Mouse (Mus musculus) adrenal gland, postnatal 14 days (tissue): ENCODE data around the gene Adgra3. TPM values are rescaled to one million over a fixed set of nuclear protein-coding genes. Genes with fewer than 3 reads are reported as not detected.

ENCODE experiments used
- DNase-seq: peaks from one replicate; pipeline ENCODE4 v3.0.0; 2021; ENCODE audit warnings: mixed read lengths
- total RNA-seq: library from RNA; stranded (reverse); gene quantifications from 2 replicates; pipeline ENCODE4 v1.2.3, GENCODE M21; 2021

Gene Adgra3
- total RNA-seq, 1 experiment from 2014 or later = 31.3 TPM

DNA sequence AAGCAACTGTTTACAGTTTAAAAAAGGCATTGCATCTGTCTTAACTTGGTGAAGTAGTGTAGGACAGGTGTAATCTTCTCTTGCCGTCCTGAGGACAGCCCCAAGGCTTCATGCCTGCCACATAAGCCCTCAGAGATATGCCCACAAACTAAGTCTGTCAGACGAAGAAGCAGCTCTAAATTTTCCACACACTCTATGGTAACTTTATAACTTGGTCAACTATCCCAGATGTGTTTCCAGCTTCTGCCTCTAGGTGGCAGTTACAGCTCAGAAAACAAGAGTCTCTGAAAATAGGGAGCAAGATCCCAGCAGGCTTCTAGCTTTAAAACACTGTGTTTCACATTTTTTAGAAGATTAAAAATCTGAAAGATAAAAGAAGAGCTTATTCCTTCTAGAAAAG, 82.8 kb downstream of the Adgra3 start:
- peak; percentile 62 for DNase-seq

DNA sequence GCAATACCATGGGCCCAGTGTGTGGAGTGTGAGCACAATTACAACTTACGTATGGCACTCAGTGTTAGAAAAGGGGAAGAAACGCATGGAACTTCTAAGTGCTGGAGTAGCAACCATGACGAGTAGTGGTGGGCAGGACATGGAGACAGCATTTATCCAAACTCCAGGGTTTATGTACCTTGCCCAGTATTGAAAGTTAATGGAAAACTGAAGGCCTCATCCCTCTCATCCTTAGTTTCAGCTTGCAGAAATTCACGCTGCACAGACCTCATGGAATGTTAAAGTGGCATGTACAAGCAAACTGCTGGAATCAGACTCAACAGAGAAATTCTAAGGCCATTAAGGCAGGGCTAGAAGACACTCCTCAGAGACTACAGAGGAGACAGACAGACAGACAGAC, 84.6 kb downstream of the Adgra3 start:
- DNase-seq = no peak

- DNase-seq = no peak
Observed at GRCm38 (mm10) chr5:49969660-49970059, 89.1 kb downstream of the Adgra3 start.

- peak; percentile 15 for DNase-seq
Observed at GRCm38 (mm10) chr5:49967726-49968125, 91.1 kb downstream of the Adgra3 start.

- DNase-seq = peak; percentile 19
Observed at GRCm38 (mm10) chr5:49965810-49966209, 93.0 kb downstream of the Adgra3 start.

DNA sequence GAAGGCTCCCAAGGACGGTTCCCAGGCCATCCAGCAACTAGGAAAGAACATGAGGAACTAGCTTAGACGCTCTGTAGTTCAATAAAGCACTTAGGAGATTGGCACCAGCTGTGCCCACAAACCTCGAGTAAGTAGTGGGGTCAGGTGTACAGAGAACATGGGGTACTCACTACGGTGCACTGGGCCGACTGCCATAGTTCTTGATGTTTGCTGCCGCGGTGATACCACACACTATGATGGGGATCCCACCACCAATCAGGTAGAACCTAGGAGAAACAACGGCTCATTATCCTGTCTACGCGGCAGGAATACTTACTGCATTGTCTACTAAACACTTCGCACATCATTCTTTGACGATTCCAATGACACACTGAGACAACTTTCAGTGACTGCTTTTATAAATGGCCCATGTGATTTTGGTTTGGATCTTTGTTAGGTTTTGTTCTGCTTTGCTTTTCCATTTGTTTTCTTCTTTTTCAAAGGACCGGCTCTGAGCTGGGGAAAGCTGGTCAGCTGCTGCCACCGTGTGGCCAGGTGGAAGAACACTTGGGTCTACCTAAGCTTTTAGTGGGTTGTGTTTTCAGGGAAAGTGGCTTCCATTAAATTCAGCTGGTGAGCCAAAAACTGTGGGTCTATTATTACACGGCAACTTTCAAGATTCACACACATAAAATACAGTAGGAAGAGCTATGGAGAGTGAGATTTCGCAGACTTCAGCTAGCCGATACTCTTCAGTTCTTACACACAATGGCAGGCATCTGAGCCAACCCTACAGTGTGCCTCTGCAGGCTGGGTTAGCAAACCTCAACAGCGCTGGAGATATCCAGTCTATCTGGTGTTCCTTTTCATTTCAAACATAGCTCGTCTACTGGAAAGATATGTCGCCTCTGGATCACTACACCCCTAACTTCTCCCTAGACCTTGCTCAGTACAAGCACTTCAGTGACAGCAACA, 97.1 kb downstream of the Adgra3 start:
- peak; percentile 63 for DNase-seq

DNA sequence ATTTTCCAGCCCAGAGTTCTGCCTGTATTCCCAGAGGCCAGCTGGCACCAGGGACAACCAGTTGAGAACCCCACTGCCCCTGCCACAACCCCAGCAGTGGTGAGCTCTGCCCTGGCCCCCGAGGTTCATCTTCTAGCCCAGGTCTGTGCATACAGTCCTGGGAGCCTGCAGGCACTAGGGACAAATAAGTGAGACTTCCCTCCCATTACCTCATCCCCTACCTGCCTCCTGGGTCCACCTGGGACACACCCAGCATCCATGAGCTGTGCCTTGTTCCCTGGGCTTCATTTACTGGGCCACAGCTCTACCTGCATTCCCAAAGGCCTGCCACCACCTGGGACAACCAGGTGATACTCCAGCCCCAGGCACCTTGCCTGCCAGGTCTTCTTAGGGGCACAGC, 122.5 kb downstream of the Adgra3 start:
- DNase-seq = no peak

DNA sequence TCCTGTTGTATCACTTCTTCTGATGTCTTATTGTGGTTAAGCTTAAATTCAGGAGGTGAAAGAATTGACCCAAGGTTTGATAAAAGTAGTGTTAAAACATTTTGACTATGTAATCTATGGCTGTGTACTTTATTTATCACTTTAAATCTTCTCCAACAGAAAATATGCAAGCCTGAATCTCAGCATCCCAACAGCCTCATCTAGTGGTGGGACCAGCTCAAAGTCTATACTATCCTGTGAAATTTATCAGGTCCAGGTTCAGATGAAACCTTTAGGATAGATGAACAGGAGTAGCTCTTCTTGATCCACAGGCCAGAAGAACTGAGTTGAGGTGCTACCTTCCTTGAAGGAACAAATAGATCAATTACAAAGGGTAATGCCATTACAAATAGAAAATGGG, 134.1 kb downstream of the Adgra3 start:
- DNase-seq = no peak

GRCm38 (mm10) chr5:49915695-49916106, 143.1 kb downstream of the Adgra3 start:
- DNase-seq = no peak
